Mouse (Mus musculus) erythroblast, embryonic 14.5 days (primary cell): Measurements from ENCODE around the gene E130309D02Rik. TPM values are rescaled to one million over a fixed set of nuclear protein-coding genes. Genes with fewer than 3 reads are reported as not detected.

Experiments
- H3K27me3 ChIP-seq: 2 replicates; pipeline ENCODE4 v1.6.1; 2012; ENCODE audit warnings: inconsistent platforms; ENCODE audit not compliant: control insufficient read depth
- H3K36me3 ChIP-seq: 2 replicates; pipeline ENCODE4 v1.6.1; 2012; ENCODE audit warnings: mild to moderate bottlenecking, inconsistent platforms; ENCODE audit not compliant: control insufficient read depth
- H3K4me1 ChIP-seq: 2 replicates; pipeline ENCODE4 v1.6.1; 2012; ENCODE audit warnings: inconsistent platforms; ENCODE audit not compliant: control insufficient read depth
- H3K4me3 ChIP-seq: replicated peaks from 2 replicates; pipeline ENCODE3; 2012; ENCODE audit warnings: moderate library complexity, mild to moderate bottlenecking, inconsistent platforms
- H3K9me3 ChIP-seq: 2 replicates; pipeline ENCODE4 v1.6.1; 2012; ENCODE audit warnings: low read length, inconsistent platforms, mixed read lengths; ENCODE audit not compliant: control insufficient read depth
- GATA1 ChIP-seq: IDR thresholded peaks from 2 replicates; pipeline ENCODE4 v1.6.1; 2012; ENCODE audit warnings: low read length, inconsistent platforms, mixed read lengths
- TAL1 ChIP-seq: IDR thresholded peaks from 3 replicates; pipeline ENCODE4 v1.6.1; 2012; ENCODE audit warnings: low read length, inconsistent platforms, mixed read lengths
- polyA plus RNA-seq: library from polyadenylated mRNA; stranded (reverse); fragments of >175 nt; gene quantifications from 2 replicates; pipeline ENCODE4 v1.2.3, GENCODE M21; 2012

E130309D02Rik gene
- 9.0 and 10.0 TPM in 2 replicates for polyA plus RNA-seq

- TF ChIP-seq TAL1: no peak
- TF ChIP-seq GATA1: no peak
- no peaks in the 10 kb centered on the region for H3K9me3 ChIP-seq
- no peaks in the 10 kb centered on the region for H3K27me3 ChIP-seq
- H3K36me3 ChIP-seq: peaks cover 81% of the 10 kb centered on the region
- peak within 1 kb of the TSS; percentile 87 for H3K4me3 ChIP-seq
- peaks cover 56% of the 10 kb centered on the region for H3K4me1 ChIP-seq
These were observed at the start of gene E130309D02Rik for GRCm38 (mm10) chr5:143314730-143315513. Gene E130309D02Rik, minus strand, starts transcription at chr5:143315360.

- Histone ChIP-seq H3K4me1 (no peaks in the 10 kb centered on the region), H3K27me3 (peaks cover 72% of the 10 kb centered on the region), H3K9me3 (no peaks in the 10 kb centered on the region), H3K36me3 (no peaks in the 10 kb centered on the region), H3K4me3 (no peak overlapping the region)
- no peak for TF ChIP-seq TAL1
These were observed 48.8 kb upstream of the E130309D02Rik start for GRCm38 (mm10) chr5:143363678-143364615.

GRCm38 (mm10) chr5:143361428-143361827, 46.3 kb upstream of the E130309D02Rik start:
- H3K4me3 ChIP-seq: no peak overlapping the region
- peaks cover 79% of the 10 kb centered on the region for H3K27me3 ChIP-seq
- H3K9me3 ChIP-seq: no peaks in the 10 kb centered on the region
- TF ChIP-seq GATA1: no peak
- no peak for TF ChIP-seq TAL1
- no peaks in the 10 kb centered on the region; the same call in 1 of the 2 replicates for H3K4me1 ChIP-seq
- H3K36me3 ChIP-seq: no peaks in the 10 kb centered on the region

DNA sequence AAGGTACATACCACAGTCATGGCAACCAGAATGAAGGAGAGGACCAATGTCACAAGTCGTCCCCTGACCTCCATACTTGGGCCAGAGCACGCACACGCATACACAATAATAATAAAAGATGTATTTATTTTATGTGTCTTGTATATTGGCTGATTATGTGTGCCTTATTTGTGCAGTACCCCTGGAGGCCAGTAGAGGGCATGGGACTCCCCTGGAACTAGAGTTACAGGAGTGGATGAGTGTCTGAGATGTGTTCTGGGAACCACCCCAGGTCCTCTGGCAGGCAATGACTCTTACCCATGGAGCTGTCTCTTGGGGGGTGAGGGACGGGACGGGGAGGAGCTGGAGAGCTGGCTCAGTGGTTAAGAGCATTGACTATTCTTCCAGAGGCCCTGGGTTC, 44.8 kb upstream of the E130309D02Rik start:
- Histone ChIP-seq H3K27me3 (peaks cover 78% of the 10 kb centered on the region), H3K4me3 (no peak overlapping the region), H3K4me1 (no peaks in the 10 kb centered on the region; the same call in 1 of the 2 replicates), H3K9me3 (no peaks in the 10 kb centered on the region), H3K36me3 (no peaks in the 10 kb centered on the region)
- TF ChIP-seq GATA1 (no peak), TAL1 (no peak)

DNA sequence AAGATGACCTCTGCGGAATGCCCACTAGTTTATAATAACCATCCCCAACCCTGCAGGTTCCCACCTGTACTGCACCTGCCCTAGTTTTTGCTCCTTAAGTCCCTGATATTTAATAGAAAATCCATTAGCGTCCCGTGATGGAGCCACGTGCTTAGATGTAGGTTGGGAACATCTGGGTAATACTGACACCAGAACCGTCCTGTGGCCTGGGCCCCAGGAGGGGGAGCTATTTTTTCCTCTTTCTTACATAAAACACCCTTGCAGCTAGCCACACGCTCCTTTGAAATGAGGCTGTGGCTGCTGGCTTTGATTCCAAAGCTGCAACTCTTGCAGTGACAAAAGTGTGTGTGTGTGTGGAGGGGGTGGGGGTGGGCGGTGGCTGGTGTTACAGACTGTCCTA, 44.1 kb upstream of the E130309D02Rik start:
- H3K9me3 ChIP-seq: peaks cover 2% of the 10 kb centered on the region; the same call in 1 of the 2 replicates
- peaks cover 75% of the 10 kb centered on the region for H3K27me3 ChIP-seq
- TF ChIP-seq TAL1 (no peak), GATA1 (no peak)
- H3K4me1 ChIP-seq: no peaks in the 10 kb centered on the region; the same call in 1 of the 2 replicates
- H3K4me3 ChIP-seq: no peak overlapping the region
- no peaks in the 10 kb centered on the region for H3K36me3 ChIP-seq

- TF ChIP-seq TAL1: no peak
- no peak for TF ChIP-seq GATA1
- no peak overlapping the region for H3K4me3 ChIP-seq
- peaks cover 58% of the 10 kb centered on the region for H3K27me3 ChIP-seq
- H3K36me3 ChIP-seq: no peaks in the 10 kb centered on the region
- H3K9me3 ChIP-seq: peaks cover 13% of the 10 kb centered on the region
- H3K4me1 ChIP-seq: no peaks in the 10 kb centered on the region; the same call in 1 of the 2 replicates
These were observed 42.4 kb upstream of the E130309D02Rik start for GRCm38 (mm10) chr5:143357564-143357963.

GRCm38 (mm10) chr5:143356686-143357388, 41.7 kb upstream of the E130309D02Rik start, which contains the start of gene Grid2ip:
Gene Grid2ip, plus strand, starts transcription at chr5:143357338.
- peaks cover 18% of the 10 kb centered on the region for H3K9me3 ChIP-seq
- no peaks in the 10 kb centered on the region for H3K36me3 ChIP-seq
- no peak within 1 kb of the TSS for H3K4me3 ChIP-seq
- peaks cover 54% of the 10 kb centered on the region for H3K27me3 ChIP-seq
- no peak for TF ChIP-seq TAL1
- no peak for TF ChIP-seq GATA1
- H3K4me1 ChIP-seq: no peaks in the 10 kb centered on the region; the same call in 1 of the 2 replicates

DNA sequence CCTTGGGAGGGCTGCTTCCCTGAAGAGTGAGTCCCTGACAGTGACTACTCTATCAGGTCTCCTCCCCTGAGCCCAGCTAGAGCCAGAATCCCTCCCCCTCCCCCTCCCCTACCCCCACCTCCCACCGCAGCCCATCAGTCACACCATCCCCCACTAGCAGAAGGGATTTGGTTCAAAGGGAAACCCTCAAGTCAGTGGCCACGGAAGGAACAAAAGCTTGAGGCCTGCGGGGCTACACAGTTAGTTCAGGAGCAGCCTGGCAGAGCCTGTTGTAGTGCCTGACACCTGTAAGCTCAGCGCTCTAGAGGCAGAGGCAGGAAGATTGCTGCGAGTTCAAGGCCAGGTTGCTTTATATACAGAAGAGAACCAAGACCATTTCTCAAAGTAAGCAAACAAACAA, 40.9 kb upstream of the E130309D02Rik start:
- Histone ChIP-seq H3K4me1 (no peaks in the 10 kb centered on the region; the same call in 1 of the 2 replicates), H3K4me3 (no peak overlapping the region), H3K36me3 (no peaks in the 10 kb centered on the region), H3K9me3 (peaks cover 20% of the 10 kb centered on the region), H3K27me3 (peaks cover 51% of the 10 kb centered on the region)
- TF ChIP-seq GATA1: no peak
- TF ChIP-seq TAL1: no peak
